Mouse (Mus musculus) myocyte (in vitro differentiated cells): ENCODE data around the gene Olfr341.

ENCODE experiments used
- E2F4 ChIP-seq: IDR thresholded peaks from one replicate; pipeline ENCODE4 v1.6.1; 2011; ENCODE audit warnings: mild to moderate bottlenecking, control low read depth, moderate library complexity; ENCODE audit not compliant: insufficient read depth
- MAX ChIP-seq: IDR thresholded peaks from one replicate; pipeline ENCODE4 v1.6.1; 2011; ENCODE audit warnings: low read depth, mild to moderate bottlenecking, control low read depth
- MYOG ChIP-seq, 3 experiments: IDR thresholded peaks; one replicate each; pipeline ENCODE4 v1.6.1; 2011; ENCODE audit warnings: control low read depth in 2 of 3, low read depth in 2 of 3, mild to moderate bottlenecking in 2 of 3; ENCODE audit not compliant: insufficient read length in 2 of 3, control insufficient read depth in 1 of 3, insufficient read depth in 1 of 3
- POLR2A ChIP-seq: IDR thresholded peaks from one replicate; pipeline ENCODE4 v1.6.1; 2011; ENCODE audit warnings: low read depth, mild to moderate bottlenecking, control low read depth, moderate library complexity; ENCODE audit not compliant: insufficient read length
- POLR2AphosphoS2 ChIP-seq: IDR thresholded peaks from one replicate; pipeline ENCODE4 v1.6.1; 2011; ENCODE audit warnings: low read depth, control low read depth; ENCODE audit not compliant: insufficient read length
- REST ChIP-seq: IDR thresholded peaks from one replicate; pipeline ENCODE4 v1.6.1; 2011; ENCODE audit warnings: mild to moderate bottlenecking, control low read depth, moderate library complexity; ENCODE audit not compliant: insufficient read depth, insufficient read length
- TCF12 ChIP-seq: IDR thresholded peaks from one replicate; pipeline ENCODE4 v1.6.1; 2011; ENCODE audit warnings: mild to moderate bottlenecking, control low read depth; ENCODE audit not compliant: poor library complexity, insufficient read depth, severe bottlenecking
- USF1 ChIP-seq: IDR thresholded peaks from one replicate; pipeline ENCODE4 v1.6.1; 2011; ENCODE audit warnings: low read depth, mild to moderate bottlenecking, control low read depth, moderate library complexity

DNA sequence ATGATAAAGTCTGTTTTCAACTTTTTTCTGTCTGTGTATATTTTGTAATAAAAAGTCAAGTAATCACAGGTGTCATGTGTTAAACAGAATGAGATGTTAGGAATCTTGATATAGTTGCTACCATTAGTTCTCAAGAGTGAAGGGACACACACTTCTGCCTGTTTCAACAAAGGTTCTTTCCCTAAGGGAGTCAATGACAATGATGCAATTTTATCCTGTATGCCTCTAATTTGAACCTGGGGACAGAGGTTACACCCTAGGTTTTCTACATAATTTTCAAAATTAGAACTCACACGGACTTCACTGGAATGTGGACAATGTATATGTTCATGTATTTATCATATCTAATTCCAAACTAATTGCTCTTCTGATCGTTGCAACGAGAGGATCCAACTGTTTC, 42.4 kb upstream of the Olfr341 start, which contains the start of gene Olfr342:
- TF ChIP-seq USF1 (no peak), REST (no peak), POLR2AphosphoS2 (no peak), MYOG (IDR thresholded peaks at IDR 0.05; ENCODE audit: control insufficient read depth in 1 of 3, insufficient read depth in 1 of 3, insufficient read length in 2 of 3, low read depth in 2 of 3) (no peak), POLR2A (no peak), TCF12 (no peak), E2F4 (no peak), MAX (no peak)
